Comparison of ENCODE assay signal across 1 mouse cellular context in the genomic region with DNA sequence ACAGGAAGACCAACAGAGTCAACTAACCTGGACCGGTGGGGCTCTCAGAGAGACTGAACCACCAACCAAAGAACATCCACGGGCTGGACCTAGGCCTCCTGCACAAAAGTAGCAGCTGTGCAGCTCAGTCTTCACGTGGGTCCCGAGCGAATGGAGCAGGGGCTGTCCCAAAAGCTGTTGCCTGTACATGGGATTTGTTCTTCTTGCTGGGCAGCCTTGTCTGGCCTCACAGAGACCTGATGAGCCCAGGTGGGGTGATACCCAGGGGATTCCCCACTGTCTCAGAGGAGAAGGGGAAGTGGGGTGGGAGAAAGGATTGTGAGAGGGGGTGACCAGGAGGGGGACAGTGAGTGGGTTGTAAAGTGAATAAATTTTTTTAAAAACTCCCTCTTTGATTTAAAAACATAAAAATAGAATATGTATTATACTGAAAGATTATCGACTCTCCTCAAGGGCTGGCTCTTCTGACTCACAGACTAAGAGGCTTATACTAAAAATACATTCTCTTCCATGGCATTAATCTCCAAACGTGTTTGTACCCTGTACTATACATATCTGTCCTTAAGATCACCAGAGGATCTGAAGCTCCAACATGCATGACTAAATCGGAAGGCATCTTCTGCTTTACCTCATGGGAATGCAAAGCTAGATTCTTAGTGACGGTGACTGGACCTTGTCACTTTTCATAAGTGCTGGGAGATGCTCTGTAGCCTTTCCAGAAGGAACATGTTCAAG.
TF ChIP-seq lines count a peak whose summit lies in the region.

No protein-coding gene starts in this region.

TF ChIP-seq in CH12.LX, 34 proteins besides CTCF, POLR2A, EP300 and RAD21:
- TF ChIP-seq ZNF384 (IDR thresholded peaks at IDR 0.05; ENCODE audit: low read depth, low read length): peak; percentile 62
- 0 out of 2 replicates have a peak, but pooled peaks have one; percentile 9 for TF ChIP-seq USF2 (conservative IDR thresholded peaks at IDR 0.05; ENCODE audit: low read depth, low read length)
- peak; percentile 58; the same call in 1 of the 2 replicates for TF ChIP-seq JUND (conservative IDR thresholded peaks at IDR 0.05; ENCODE audit: low read depth, low read length)
- TF ChIP-seq MAFK (IDR thresholded peaks at IDR 0.05; ENCODE audit: insufficient replicate concordance, low read length): 0 out of 2 replicates have a peak, but pooled peaks have one; percentile 59
- peak; percentile 68; the same call in 1 of the 2 replicates for TF ChIP-seq UBTF (IDR thresholded peaks at IDR 0.05; ENCODE audit: low read depth, low read length)
- TF ChIP-seq ZKSCAN1 (IDR thresholded peaks at IDR 0.05; ENCODE audit: borderline replicate concordance, low read depth, low read length): no peak
- no peak for TF ChIP-seq GABPA (IDR thresholded peaks at IDR 0.05; ENCODE audit: insufficient replicate concordance, low read depth, low read length)
- peak; percentile 92 for TF ChIP-seq ETS1 (conservative IDR thresholded peaks at IDR 0.05; ENCODE audit: low read depth, low read length)
- 0 out of 2 replicates have a peak, but pooled peaks have one; percentile 62 for TF ChIP-seq KAT2A (IDR thresholded peaks at IDR 0.05; ENCODE audit: insufficient replicate concordance, low read length)
- peak; percentile 82 for TF ChIP-seq MEF2A (IDR thresholded peaks at IDR 0.05; ENCODE audit: borderline replicate concordance, low read depth, low read length)
- peak; percentile 49 for TF ChIP-seq USF1 (IDR thresholded peaks at IDR 0.05; ENCODE audit: low read depth, low read length)
- TF ChIP-seq RCOR1 (conservative IDR thresholded peaks at IDR 0.05; ENCODE audit: low read depth, low read length): peak; percentile 33; the same call in 1 of the 2 replicates
- peak; percentile 96 for TF ChIP-seq MAZ (IDR thresholded peaks at IDR 0.05; ENCODE audit: low read depth, low read length)
- peak; percentile 80 for TF ChIP-seq SIN3A (IDR thresholded peaks at IDR 0.05; ENCODE audit: low read length)
- TF ChIP-seq MAX (IDR thresholded peaks at IDR 0.05; ENCODE audit: low read length): peak; percentile 91
- TF ChIP-seq SMC3 (IDR thresholded peaks at IDR 0.05; ENCODE audit: low read depth, low read length): no peak
- TF ChIP-seq IRF4 (IDR thresholded peaks at IDR 0.05; ENCODE audit: low read depth, low read length): peak; percentile 85
- TF ChIP-seq CHD2 (IDR thresholded peaks at IDR 0.05; ENCODE audit: low read length): peak; percentile 68
- TF ChIP-seq POLR2AphosphoS2 (IDR thresholded peaks at IDR 0.05; ENCODE audit: low read depth, low read length): no peak; the same call in 1 of the 2 replicates
- peak; percentile 73 for TF ChIP-seq TBP (conservative IDR thresholded peaks at IDR 0.05; ENCODE audit: low read depth, low read length)
- no peak for TF ChIP-seq PAX5 (IDR thresholded peaks at IDR 0.05; ENCODE audit: low read length)
- 0 out of 2 replicates have a peak, but pooled peaks have one; percentile 14 for TF ChIP-seq JUN (IDR thresholded peaks at IDR 0.05; ENCODE audit: insufficient read depth, low read depth, low read length)
- peak; percentile 98 for TF ChIP-seq BHLHE40 (IDR thresholded peaks at IDR 0.05; ENCODE audit: low read depth, low read length)
- TF ChIP-seq HCFC1 (IDR thresholded peaks at IDR 0.05; ENCODE audit: low read depth, low read length): 0 out of 2 replicates have a peak, but pooled peaks have one; percentile 12
- peak; percentile 68 for TF ChIP-seq MYC (IDR thresholded peaks at IDR 0.05; ENCODE audit: low read depth, low read length)
- TF ChIP-seq NELFE (IDR thresholded peaks at IDR 0.05; ENCODE audit: low read depth, low read length): 0 out of 2 replicates have a peak, but pooled peaks have one; percentile 44
- 0 out of 2 replicates have a peak, but pooled peaks have one; percentile 32 for TF ChIP-seq ELF1 (IDR thresholded peaks at IDR 0.05; ENCODE audit: low read depth, low read length)
- peak; percentile 92 for TF ChIP-seq MXI1 (IDR thresholded peaks at IDR 0.05; ENCODE audit: low read depth, low read length)
- peak; percentile 46; the same call in 1 of the 2 replicates for TF ChIP-seq ZMIZ1 (IDR thresholded peaks at IDR 0.05; ENCODE audit: low read depth, low read length)
- no peak for TF ChIP-seq E2F4 (IDR thresholded peaks at IDR 0.05; ENCODE audit: insufficient replicate concordance, low read depth, low read length)
- TF ChIP-seq TCF12 (IDR thresholded peaks at IDR 0.05; ENCODE audit: low read depth, low read length): peak; percentile 98
- TF ChIP-seq ZC3H11A (IDR thresholded peaks at IDR 0.05; ENCODE audit: low read depth, low read length): no peak
- TF ChIP-seq NRF1 (IDR thresholded peaks at IDR 0.05; ENCODE audit: low read depth, low read length): no peak
- TF ChIP-seq CHD1 (IDR thresholded peaks at IDR 0.05; ENCODE audit: low read depth, low read length): 0 out of 2 replicates have a peak, but pooled peaks have one; percentile 53
